Mouse (Mus musculus): ENCODE measurements at regions not wholly inside any gene's neighbourhood (a gene's known extent, or its start where the extent isn't known, plus 50 kb on each side); places are given as distances from the start of the nearest gene placed in this dataset.
A peak's percentile ranks its signal among the peaks of the same experiment; 100 is the strongest.

- DNase-seq (ENCODE audit: low spot score in 2 of 2): no peak
Observed at GRCm38 (mm10) chr7:95460889-95461288, 710.2 kb upstream of the Tenm4 start.

GRCm38 (mm10) chr7:95465506-95465905, 705.5 kb upstream of the Tenm4 start:
- no peak for DNase-seq (ENCODE audit: low spot score in 2 of 2)

GRCm38 (mm10) chr7:95467028-95467427, 704.0 kb upstream of the Tenm4 start:
- no peak for DNase-seq (ENCODE audit: low spot score in 2 of 2)

DNA sequence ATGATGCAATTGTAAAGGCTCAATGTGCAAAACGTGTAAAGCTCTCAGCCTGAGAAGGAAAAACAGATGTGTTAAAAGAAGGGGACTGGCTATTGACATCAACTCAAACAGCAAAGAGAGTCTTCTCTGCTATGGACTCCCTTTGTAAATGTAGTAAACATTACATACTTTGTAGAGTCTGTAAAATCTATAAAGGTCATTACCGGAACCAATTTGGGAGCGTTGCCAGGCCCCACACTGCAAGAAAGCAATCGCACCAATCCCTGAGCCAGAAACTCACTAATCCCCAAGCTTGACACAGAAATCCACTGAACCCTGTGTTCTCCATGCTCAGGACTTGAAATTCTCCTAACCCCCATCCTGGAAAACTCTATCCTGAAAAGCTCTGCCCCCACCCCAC, 697.2 kb upstream of the Tenm4 start:
- DNase-seq (ENCODE audit: low spot score in 2 of 2): no peak

DNA sequence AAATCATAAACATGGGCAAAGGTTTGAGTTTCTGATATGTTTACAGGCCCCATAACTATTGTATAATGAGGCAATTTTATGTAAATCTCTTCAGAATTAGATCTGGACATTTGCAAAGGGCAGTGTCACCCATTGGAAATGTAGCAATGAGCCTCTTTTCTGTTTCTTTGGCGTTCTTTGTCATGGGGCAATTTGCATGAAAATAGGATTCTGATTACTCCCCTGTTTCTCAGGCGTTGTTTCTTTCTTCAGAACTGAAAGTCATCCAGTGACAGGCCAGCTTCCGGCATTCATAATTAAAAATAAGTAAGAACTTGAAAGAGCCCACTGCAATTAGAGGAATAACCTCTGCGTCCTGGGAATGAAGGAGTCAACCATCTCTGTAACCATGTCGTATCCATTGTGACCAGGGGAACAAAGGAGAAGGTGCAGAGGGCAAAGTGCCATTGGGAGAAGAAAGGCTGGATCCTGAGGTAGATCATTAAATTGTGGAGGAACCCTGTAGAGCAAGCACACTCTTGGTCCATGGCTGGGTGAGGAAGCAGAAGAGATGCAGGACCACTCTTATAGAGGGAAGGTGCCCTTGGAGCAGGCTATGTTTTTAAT, 690.8 kb upstream of the Tenm4 start:
- DNase-seq (ENCODE audit: low spot score in 2 of 2): no peak

DNA sequence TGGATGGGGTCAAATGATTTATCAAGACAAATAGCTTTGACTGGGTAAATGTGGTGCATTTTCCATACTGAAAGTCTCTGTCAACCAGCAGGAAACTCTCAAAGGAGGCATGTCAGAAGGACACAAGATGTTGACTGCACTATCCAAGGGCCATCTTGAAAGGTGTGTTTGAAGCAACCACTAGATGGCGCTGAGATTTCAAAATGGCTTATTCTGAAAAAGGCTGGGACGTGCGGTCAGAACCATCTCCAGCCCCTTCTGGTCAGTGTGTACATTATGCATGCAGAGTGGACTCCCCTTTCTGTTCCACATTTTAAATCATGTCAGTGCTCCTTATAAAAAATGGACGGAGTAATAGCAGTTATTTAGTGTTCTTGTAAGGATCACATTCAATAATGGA, 681.4 kb upstream of the Tenm4 start:
- peak; percentile 9 to 56 for DNase-seq (ENCODE audit: low spot score in 2 of 2)

DNA sequence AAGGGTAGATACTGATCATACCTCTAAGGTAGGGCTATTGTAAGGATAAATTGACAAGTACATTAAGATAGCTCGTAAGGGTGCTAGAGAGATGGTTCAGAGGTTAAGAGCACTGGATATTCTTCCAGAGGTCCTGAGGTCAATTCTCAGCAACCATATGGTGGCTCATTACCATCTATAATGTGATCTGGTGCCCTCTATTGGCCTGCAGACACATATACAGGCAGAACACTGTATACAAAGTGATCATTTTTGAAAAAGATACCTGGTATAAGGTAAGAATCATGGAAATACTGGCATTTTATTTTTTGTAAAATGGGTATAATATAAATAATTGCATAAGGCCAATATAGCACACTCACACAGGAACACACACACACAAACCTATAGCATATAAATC, 676.3 kb upstream of the Tenm4 start:
- no peak for DNase-seq (ENCODE audit: low spot score in 2 of 2)

DNA sequence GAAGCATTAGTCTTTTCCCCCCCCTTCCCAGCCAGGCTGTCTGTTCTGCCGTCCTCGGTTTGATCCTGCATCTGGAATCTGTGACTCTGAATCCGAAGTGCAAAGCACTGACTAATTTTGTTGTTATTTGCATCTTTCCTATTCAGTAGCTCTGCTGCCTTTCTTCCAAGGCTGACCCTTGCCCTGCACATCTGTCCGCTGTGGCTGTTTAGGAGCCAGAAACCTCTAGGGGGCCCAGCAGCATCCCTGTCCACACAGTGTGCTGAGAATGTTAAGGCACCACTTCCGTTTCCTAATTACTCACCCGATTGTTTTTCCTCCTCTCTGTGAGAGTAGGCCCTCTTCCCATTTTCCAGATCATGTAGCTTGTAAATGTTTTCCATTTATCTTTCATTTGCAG, 668.1 kb upstream of the Tenm4 start:
- no peak for DNase-seq (ENCODE audit: low spot score in 2 of 2)

DNA sequence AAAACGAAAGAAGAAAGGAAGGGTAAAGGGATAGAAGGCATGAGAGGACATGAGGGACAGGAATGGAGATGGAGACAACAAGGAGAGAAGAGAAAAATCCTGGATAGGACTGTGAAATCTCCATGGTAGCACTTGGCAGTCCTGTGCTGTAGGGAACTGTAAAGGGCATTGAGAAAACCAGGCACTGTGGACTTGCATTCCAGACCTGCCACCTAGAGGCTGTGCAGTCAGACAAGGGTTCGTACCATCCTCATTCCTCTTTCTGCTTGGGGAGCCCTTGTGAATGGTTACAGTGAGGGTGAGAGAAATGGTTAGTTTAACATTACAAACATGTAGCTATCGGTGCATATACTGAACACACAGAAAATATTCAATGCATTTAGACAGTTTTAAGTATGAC, 623.8 kb upstream of the Tenm4 start:
- DNase-seq (ENCODE audit: low spot score in 2 of 2): no peak

GRCm38 (mm10) chr7:95550099-95550498, 620.9 kb upstream of the Tenm4 start:
- no peak for DNase-seq (ENCODE audit: low spot score in 2 of 2)

DNA sequence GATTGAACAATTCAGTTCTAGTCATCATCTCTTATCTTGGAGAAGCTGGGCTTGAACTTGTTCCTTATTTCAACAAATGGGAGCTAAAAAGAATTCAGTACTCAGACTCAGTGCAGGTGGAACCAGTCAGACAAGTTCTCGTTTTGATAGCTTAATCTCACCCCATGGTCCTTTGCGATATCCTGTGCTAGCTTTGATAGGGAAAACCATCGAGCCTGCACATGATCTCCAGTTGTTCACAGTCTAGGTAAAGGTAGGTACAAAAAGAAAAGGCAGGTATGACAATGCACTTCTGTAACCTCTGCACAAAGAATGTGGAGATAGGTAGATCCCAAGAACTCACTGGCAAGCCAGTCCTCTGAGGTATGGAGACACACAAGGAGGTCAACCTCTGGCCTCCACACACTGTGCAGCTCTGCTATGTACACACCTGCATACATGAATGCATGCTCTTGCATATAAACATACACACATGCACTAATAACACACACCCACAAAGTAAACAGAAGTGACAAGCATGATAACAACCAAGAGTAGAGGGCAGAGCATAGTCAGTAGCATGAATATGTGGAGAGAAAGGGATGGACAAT, 619.2 kb upstream of the Tenm4 start:
- no peak for DNase-seq (ENCODE audit: low spot score in 2 of 2)

DNA sequence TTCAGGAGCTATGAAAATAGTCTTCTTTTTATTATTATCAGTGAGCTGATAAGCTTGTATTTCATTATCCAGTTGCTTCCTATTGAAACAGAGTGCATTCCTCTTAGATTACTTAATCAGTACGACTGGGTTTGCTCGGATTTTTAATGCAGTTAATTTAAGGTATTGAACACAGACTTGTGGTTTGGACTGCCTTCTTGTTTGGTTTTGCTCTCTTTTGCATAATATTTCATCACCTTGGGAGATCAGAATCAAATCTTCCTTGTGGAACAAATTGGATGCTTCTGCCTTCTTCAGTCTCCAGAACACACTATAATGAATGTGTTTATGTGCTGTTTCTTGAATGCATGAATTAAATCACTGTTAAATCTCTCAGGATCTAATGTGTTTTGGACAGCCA, 612.5 kb upstream of the Tenm4 start:
- DNase-seq (ENCODE audit: low spot score in 2 of 2): no peak

DNA sequence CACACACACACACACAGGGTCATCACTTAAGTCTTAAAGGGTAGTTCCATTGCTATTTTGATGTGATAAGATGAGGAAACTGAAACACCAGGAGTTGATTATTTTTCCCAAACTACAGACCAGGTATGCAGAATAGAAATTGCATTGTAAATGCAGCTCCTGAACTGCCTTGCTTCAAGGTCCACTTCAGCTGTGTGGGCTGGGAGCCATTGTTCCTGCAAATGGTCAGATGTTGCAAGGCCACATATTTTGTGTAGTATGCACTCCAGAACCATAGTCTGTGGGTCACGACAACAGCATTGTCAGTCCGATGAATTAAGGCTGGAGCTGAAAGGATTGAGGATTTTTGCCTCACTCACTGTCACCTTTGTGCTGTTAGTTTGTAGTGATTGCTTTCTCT, 592.4 kb upstream of the Tenm4 start:
- no peak for DNase-seq (ENCODE audit: low spot score in 2 of 2)

DNA sequence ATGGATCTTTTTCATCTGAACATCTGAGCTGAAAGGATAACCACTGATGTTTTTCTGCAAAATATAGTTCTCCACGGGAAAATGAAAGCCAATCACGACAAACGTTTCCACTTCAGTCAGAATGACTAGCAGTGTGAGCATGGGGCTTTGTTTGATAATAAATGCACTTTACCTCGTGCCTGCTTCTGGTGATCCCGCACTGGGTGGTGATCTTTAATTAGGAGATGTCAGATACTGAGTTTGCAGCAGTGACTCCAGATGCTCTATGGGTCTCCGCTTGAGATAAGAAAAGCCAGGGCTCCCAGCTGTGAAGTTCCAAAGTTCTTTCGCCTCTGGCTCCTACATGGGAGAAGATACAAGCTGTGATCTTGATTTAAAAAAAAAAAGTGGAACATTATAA, 589.7 kb upstream of the Tenm4 start:
- no peak for DNase-seq (ENCODE audit: low spot score in 2 of 2)

GRCm38 (mm10) chr7:95598339-95598738, 572.7 kb upstream of the Tenm4 start:
- DNase-seq (ENCODE audit: low spot score in 2 of 2): no peak

- no peak for DNase-seq (ENCODE audit: low spot score in 2 of 2)
Observed at GRCm38 (mm10) chr7:95613736-95614135, 557.3 kb upstream of the Tenm4 start.

DNA sequence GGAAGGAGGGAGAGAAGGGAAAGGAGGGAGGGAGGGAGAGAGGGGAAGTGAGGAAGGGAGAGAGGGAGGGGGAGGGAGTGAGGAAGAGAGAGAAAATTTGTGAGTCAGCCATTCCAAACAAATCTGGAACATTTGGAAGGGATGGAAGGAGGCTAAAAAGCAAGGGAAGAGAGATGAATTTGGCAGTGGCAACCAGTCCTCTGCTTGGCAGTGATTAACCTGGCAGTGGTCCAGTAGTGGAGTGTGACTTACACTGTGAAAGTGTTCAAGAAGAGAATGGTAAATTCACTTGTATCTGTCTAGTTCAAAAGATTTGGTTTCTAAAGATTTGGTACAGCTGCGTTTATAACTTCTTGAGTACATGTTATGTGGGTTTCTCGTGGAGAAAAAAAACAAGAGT, 553.7 kb upstream of the Tenm4 start:
- DNase-seq (ENCODE audit: low spot score in 2 of 2): peak; percentile 65 to 79

DNA sequence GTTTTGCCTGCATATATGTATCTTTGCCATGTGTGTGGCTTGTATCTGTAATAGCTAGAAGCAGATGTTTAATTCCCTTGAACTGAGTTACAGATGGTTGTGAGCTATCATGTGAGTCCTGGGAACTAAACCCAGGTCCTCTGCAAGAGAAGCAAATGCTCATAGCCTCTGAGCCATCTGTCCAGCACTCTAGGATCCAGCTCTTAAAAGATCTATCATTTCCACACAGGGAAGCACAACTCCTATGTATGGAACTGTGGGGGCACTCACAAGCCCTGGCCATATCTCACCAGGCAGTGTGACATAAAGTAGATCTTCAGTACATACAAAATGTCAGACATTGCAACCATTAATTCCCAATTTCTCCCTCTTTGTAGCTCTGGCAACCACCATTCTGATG, 552.9 kb upstream of the Tenm4 start:
- no peak for DNase-seq (ENCODE audit: low spot score in 2 of 2)

DNA sequence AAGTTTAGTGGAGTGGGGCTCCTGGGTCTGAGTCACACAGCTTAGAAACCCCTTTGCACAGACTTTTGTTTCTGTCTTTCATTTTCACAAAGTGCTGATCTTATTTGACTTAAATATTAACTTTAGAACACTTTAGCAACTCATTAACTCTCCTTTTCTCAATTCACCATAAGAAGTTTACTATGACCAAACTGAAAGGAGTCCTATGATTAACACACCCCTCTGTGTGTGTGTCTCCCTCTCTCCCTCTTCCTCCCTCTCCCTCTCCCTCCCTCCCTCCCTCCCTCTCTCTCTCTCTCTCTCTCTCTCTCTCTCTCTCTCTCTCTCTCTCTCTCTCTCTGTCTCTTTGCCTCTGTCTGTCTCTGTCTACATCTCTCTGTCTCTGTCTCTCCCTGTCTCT, 551.0 kb upstream of the Tenm4 start:
- DNase-seq (ENCODE audit: low spot score in 2 of 2): no peak

GRCm38 (mm10) chr7:95640683-95641082, 530.4 kb upstream of the Tenm4 start:
- DNase-seq (ENCODE audit: low spot score in 2 of 2): no peak

DNA sequence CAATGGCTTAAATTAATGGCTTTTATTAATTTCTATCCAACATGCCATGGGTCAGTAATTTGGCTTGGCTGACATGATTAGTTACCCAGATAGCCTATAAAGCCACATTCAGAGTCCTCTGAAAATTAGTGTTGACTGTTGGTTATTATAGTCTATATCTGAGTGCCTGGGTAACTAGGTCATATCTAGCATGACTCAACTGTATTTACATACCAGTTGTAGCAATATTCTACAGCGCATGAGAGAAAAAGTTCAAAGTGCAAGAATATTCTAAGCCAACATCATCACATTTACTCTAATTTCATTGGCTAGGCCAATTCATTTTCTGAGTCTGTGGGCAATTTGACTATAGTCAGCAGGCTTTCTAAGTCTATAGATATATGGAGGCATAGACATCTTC, 496.7 kb upstream of the Tenm4 start:
- no peak for DNase-seq (ENCODE audit: low spot score in 2 of 2)

GRCm38 (mm10) chr7:95682521-95682920, 488.5 kb upstream of the Tenm4 start:
- no peak for DNase-seq (ENCODE audit: low spot score in 2 of 2)

- no peak for DNase-seq (ENCODE audit: low spot score in 2 of 2)
Observed at GRCm38 (mm10) chr7:95687733-95688132, 483.3 kb upstream of the Tenm4 start.

Data from frontal cortex, postnatal 36 days (tissue).